Mouse (Mus musculus) ES-E14 (cell line): ENCODE measurements around the gene H2afz.

Source experiments
- ZC3H11A ChIP-seq: IDR thresholded peaks from 2 replicates; pipeline ENCODE4 v1.6.1; 2012; ENCODE audit warnings: low read depth, mild to moderate bottlenecking, inconsistent platforms, low read length, borderline replicate concordance
- ZNF384 ChIP-seq: IDR thresholded peaks from 2 replicates; pipeline ENCODE4 v1.6.1; 2012; ENCODE audit warnings: low read depth, low read length, inconsistent platforms

DNA sequence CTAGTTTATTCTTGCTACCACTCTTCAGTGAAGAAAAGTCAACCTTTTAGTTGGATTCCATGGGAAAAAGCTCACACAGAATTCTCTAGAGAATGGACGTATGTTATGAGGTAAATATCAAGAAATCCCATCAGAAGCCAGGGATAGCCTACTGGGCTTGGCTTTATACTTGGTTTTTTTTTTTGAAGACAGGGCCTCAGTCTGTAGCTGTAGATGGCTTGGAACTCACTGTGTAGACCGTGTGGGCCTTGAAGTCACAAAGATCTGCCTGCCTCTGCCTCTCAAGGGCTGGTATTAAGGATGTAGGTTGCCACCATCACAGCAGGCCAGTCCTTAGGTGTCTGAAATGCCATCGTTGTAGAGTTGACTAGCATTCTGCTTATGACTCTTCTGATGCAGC lies 1.7 kb upstream of the H2afz start:
- TF ChIP-seq ZNF384: peak; percentile 62
- no peak for TF ChIP-seq ZC3H11A
